Mouse (Mus musculus): ENCODE results near the gene Chml.

DNA sequence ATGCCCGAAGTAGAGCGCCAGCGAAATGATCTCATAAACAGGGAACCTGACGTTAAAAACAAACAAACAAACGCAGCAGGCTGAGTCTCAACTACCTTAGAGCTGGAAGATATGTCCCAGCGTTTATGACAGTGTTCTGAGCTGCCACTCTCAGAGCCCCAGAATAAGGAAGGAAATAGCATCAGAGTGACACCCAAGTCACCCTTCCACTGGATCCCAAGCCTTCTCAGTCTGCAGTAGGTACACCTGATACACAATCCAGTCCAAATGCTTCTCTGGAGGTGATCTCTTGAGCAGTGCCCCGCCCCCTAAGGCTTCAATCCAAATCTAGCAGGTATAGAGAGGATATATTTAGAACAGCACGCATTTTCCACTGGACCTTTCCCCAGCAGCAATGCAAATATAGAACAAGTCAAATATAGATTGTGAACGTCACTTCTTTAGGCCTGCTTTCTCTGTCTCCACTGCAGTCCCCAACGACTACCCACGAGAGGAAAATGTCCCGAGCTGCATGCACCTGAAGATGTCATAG lies 794 bp upstream of the Chml start:
- TF ChIP-seq CTCF (IDR thresholded peaks at IDR 0.05; ENCODE audit: low read depth) (no peak), EP300 (IDR thresholded peaks at IDR 0.05; ENCODE audit: low read depth) (no peak)

Data from liver, postnatal 0 days (tissue).